Mouse (Mus musculus): ENCODE data around the gene Kcnk3.

DNA sequence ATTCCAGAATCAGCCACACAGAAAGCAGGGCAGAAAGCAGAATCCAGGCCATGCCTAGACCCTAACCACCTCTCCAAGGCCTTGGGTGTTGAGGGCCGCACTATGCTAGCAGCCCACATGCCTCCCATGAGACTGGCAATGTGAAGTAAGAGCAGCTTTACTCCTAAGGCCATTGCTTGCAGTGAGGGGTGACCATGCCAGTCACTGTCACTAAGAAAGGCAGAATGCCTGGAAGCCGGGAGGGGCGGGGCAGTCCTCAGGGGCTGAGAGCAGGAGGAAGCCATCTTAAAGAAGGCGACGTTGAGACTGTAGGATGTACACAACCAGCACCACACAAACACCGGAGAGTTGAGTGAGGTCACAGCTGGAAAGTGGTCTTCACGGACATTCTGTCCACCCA lies 21.1 kb downstream of the Kcnk3 start:
- no peak for TF ChIP-seq CTCF (conservative IDR thresholded peaks at IDR 0.05; ENCODE audit: low read length)
- TF ChIP-seq POU5F1 (IDR thresholded peaks at IDR 0.05; ENCODE audit: borderline replicate concordance, low read length), result no peak

Data from E14TG2a.4 (cell line).